Mouse (Mus musculus): Measurements from ENCODE around the gene Cfap298.

DNA sequence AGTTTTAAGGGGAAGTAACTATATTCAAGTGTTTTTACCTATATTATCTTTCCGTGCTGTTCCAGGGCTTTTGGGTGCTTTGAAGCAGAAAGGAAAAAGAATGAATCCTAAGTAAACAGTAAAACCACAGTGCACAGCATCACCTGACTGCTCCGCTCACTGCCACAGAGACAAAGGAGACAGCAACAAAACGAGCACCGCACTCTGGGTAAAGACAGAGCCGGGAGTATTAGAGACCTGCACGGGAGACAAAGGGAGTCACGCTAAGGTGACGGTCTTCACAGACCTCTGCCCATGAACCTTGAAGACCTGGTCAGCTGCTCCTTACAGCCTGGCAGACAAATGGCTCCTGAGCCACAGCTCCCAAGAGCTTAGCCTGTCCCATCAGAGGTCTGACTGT lies 12.1 kb upstream of the Cfap298 start:
- no peak for TF ChIP-seq GATA1 (IDR thresholded peaks at IDR 0.05; ENCODE audit: low read depth, low read length)
- no peak for TF ChIP-seq ZNF384 (IDR thresholded peaks at IDR 0.05; ENCODE audit: low read depth, low read length)
- TF ChIP-seq MAX (IDR thresholded peaks at IDR 0.05; ENCODE audit: low read length): no peak
- no peak for TF ChIP-seq EP300 (IDR thresholded peaks at IDR 0.05; ENCODE audit: low read depth in 1 of 2, low read length in 2 of 2)
- no peak for TF ChIP-seq TAL1 (IDR thresholded peaks at IDR 0.05; ENCODE audit: low read length)
- no peak for TF ChIP-seq POLR2AphosphoS5 (IDR thresholded peaks at IDR 0.05; ENCODE audit: borderline replicate concordance, low read depth, low read length)
- no peak for TF ChIP-seq USF2 (IDR thresholded peaks at IDR 0.05; ENCODE audit: borderline replicate concordance in 1 of 2, insufficient read depth in 1 of 2, low read depth in 1 of 2, low read length in 2 of 2)
- TF ChIP-seq MYB (IDR thresholded peaks at IDR 0.05; ENCODE audit: low read depth, low read length): no peak
- no peak for TF ChIP-seq TBP (IDR thresholded peaks at IDR 0.05; ENCODE audit: low read depth, low read length)
- TF ChIP-seq USF1 (IDR thresholded peaks at IDR 0.05; ENCODE audit: low read depth, low read length): no peak
- TF ChIP-seq HCFC1 (IDR thresholded peaks at IDR 0.05; ENCODE audit: low read depth, low read length): no peak
- TF ChIP-seq CTCF (IDR thresholded peaks at IDR 0.05 in 2 of 3, conservative IDR thresholded peaks at IDR 0.05 in 1 of 3; ENCODE audit: control insufficient read depth in 1 of 3, insufficient read depth in 1 of 3, low read depth in 2 of 3, low read length in 3 of 3, poor library complexity in 1 of 3, severe bottlenecking in 1 of 3): no peak

Data from MEL (cell line).